Mouse (Mus musculus): ENCODE data around the gene Gnl1. TPM values are rescaled to one million over a fixed set of nuclear protein-coding genes. Genes with fewer than 3 reads are reported as not detected.

The Gnl1 gene
- total and polyA plus RNA-seq, 3 experiments: 15.9 to 33.4 (median 24.3) TPM

GRCm38 (mm10) chr17:36021309-36021708, 41.7 kb downstream of the Gnl1 start:
- Histone ChIP-seq H3K9ac (ENCODE audit: insufficient read depth, low read depth) (peak overlapping the region; percentile 10; the same call in 1 of the 2 replicates), H3K4me2 (ENCODE audit: insufficient read depth, low read depth, poor library complexity, severe bottlenecking) (no peak overlapping the region; the same call in 1 of the 2 replicates), H3K27me3 (replicated peaks) (no peaks in the 10 kb centered on the region), H3K4me3 (replicated peaks in 1 of 3; ENCODE audit: low read depth in 2 of 3, low read length in 2 of 3, poor library complexity in 1 of 3) (peak overlapping the region in 2 of 3 experiments; percentile 20 to 32), H3K36me3 (replicated peaks in 1 of 2; ENCODE audit: control insufficient read depth in 1 of 2, insufficient read depth in 1 of 2, low read length in 1 of 2) (peaks cover 5 to 41% of the 10 kb centered on the region in 2 experiments), H3K27ac (ENCODE audit: insufficient read depth, low read depth) (peak overlapping the region; percentile 94), H3K4me1 (ENCODE audit: control insufficient read depth in 1 of 2, insufficient read depth in 2 of 2) (peaks cover 17 to 49% of the 10 kb centered on the region in 2 experiments), H3K79me2 (replicated peaks; ENCODE audit: control insufficient read depth, extremely low read depth, insufficient read depth, poor library complexity, severe bottlenecking) (peaks cover 43% of the 10 kb centered on the region), H3K9me3 (replicated peaks; ENCODE audit: low read length) (peaks cover 8% of the 10 kb centered on the region)
- in situ Hi-C loops (cut with MboI; ENCODE audit: low pct_ligation_motif_present, low pct_unique_long_range_greater_than_20kb, low sequenced_read_pairs): no loop called here
- no peak for TF ChIP-seq RCOR1 (conservative IDR thresholded peaks at IDR 0.05; ENCODE audit: low read depth, low read length)
- TF ChIP-seq ZC3H11A (IDR thresholded peaks at IDR 0.05; ENCODE audit: low read depth, low read length): no peak
- no peak for DNase-seq (ENCODE audit: extremely low read depth)
- dilution Hi-C loops (cut with MboI; ENCODE audit: extremely low pct_ligation_motif_present, extremely low pct_unique_long_range_greater_than_20kb, low sequenced_read_pairs): no loop called here

DNA sequence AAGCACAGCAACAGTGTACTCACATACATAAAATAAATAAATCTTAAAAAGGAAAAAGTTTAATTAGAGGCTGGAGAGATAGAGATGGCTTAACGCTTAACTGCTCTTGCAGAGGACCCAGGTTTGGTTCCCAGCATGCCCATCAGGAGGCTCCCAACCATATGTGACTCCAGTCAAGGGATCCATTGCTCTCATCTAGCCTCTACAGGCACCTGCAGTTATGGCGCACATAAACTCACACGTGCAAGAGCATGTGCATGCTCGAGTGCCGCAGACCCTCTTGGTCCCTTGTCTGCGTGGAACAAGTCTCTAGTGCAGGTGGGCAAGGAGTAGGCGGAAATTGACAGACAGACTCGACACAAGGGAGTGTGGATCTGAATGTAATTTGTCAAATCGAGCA, 42.4 kb downstream of the Gnl1 start:
- no peak for DNase-seq (ENCODE audit: extremely low read depth)
- in situ Hi-C loops (cut with MboI; ENCODE audit: low pct_ligation_motif_present, low pct_unique_long_range_greater_than_20kb, low sequenced_read_pairs) (no loop called here), dilution Hi-C loops (cut with MboI; ENCODE audit: extremely low pct_ligation_motif_present, extremely low pct_unique_long_range_greater_than_20kb, low sequenced_read_pairs) (no loop called here)
- H3K36me3 ChIP-seq (replicated peaks in 1 of 2; ENCODE audit: control insufficient read depth in 1 of 2, insufficient read depth in 1 of 2, low read length in 1 of 2): peaks cover 8 to 40% of the 10 kb centered on the region in 2 experiments
- peaks cover 12% of the 10 kb centered on the region for H3K9me3 ChIP-seq (replicated peaks; ENCODE audit: low read length)
- H3K4me1 ChIP-seq (ENCODE audit: control insufficient read depth in 1 of 2, insufficient read depth in 2 of 2): peaks cover 11 to 41% of the 10 kb centered on the region in 2 experiments
- H3K9ac ChIP-seq (ENCODE audit: insufficient read depth, low read depth): no peak overlapping the region
- no peaks in the 10 kb centered on the region for H3K27me3 ChIP-seq (replicated peaks)
- H3K27ac ChIP-seq (ENCODE audit: insufficient read depth, low read depth): no peak overlapping the region
- H3K79me2 ChIP-seq (replicated peaks; ENCODE audit: control insufficient read depth, extremely low read depth, insufficient read depth, poor library complexity, severe bottlenecking): peaks cover 36% of the 10 kb centered on the region
- H3K4me2 ChIP-seq (ENCODE audit: insufficient read depth, low read depth, poor library complexity, severe bottlenecking): no peak overlapping the region
- H3K4me3 ChIP-seq (replicated peaks in 1 of 3; ENCODE audit: low read depth in 2 of 3, low read length in 2 of 3, poor library complexity in 1 of 3): no peak overlapping the region
- TF ChIP-seq ZKSCAN1 (IDR thresholded peaks at IDR 0.05; ENCODE audit: borderline replicate concordance, low read depth, low read length) (no peak), MXI1 (IDR thresholded peaks at IDR 0.05; ENCODE audit: low read depth, low read length) (no peak), UBTF (IDR thresholded peaks at IDR 0.05; ENCODE audit: low read depth, low read length) (no peak), ZC3H11A (IDR thresholded peaks at IDR 0.05; ENCODE audit: low read depth, low read length) (no peak), IRF4 (IDR thresholded peaks at IDR 0.05; ENCODE audit: low read depth, low read length) (no peak), SMC3 (IDR thresholded peaks at IDR 0.05; ENCODE audit: low read depth, low read length) (no peak), MAZ (IDR thresholded peaks at IDR 0.05; ENCODE audit: low read depth, low read length) (no peak)

DNA sequence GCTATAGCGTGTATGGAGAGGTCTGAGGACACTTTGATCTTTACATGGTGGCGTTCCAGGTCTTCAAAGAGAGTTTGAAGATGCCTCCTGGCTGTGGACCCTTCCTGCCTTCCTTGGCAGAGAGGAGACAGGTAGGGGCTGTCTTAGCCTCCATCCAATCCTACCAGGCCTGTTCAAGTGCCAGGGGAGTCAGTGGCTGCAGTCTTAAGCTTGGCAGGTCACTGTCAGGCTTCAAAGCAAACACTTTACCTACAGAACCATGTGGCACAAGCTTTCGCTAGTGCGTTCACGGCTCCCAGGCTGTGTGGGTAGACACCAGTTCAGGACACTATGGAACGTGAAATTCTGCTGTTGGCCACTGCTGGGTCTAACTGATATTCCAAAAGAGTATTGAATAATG, 43.3 kb downstream of the Gnl1 start:
- H3K4me1 ChIP-seq (ENCODE audit: control insufficient read depth in 1 of 2, insufficient read depth in 2 of 2): peaks cover 10 to 35% of the 10 kb centered on the region in 2 experiments

More for the DNA sequence above, 43.3 kb downstream of the Gnl1 start:
- dilution Hi-C loops (cut with MboI; ENCODE audit: extremely low pct_ligation_motif_present, extremely low pct_unique_long_range_greater_than_20kb, low sequenced_read_pairs) (no loop called here), in situ Hi-C loops (cut with MboI; ENCODE audit: low pct_ligation_motif_present, low pct_unique_long_range_greater_than_20kb, low sequenced_read_pairs) (no loop called here)
- no peak for DNase-seq (ENCODE audit: extremely low read depth)
- no peaks in the 10 kb centered on the region for H3K27me3 ChIP-seq (replicated peaks)
- H3K27ac ChIP-seq (ENCODE audit: insufficient read depth, low read depth): no peak overlapping the region
- TF ChIP-seq JUN (IDR thresholded peaks at IDR 0.05; ENCODE audit: insufficient read depth, low read depth, low read length) (no peak), EP300 (IDR thresholded peaks at IDR 0.05; ENCODE audit: low read length) (no peak), JUND (conservative IDR thresholded peaks at IDR 0.05; ENCODE audit: low read depth, low read length) (no peak), KAT2A (IDR thresholded peaks at IDR 0.05; ENCODE audit: insufficient replicate concordance, low read length) (no peak), PAX5 (IDR thresholded peaks at IDR 0.05; ENCODE audit: low read length) (no peak)
- no peak overlapping the region for H3K9ac ChIP-seq (ENCODE audit: insufficient read depth, low read depth)
- peaks cover 33% of the 10 kb centered on the region for H3K79me2 ChIP-seq (replicated peaks; ENCODE audit: control insufficient read depth, extremely low read depth, insufficient read depth, poor library complexity, severe bottlenecking)
- no peak overlapping the region for H3K4me3 ChIP-seq (replicated peaks in 1 of 3; ENCODE audit: low read depth in 2 of 3, low read length in 2 of 3, poor library complexity in 1 of 3)
- no peak overlapping the region for H3K4me2 ChIP-seq (ENCODE audit: insufficient read depth, low read depth, poor library complexity, severe bottlenecking)
- H3K9me3 ChIP-seq (replicated peaks; ENCODE audit: low read length): peaks cover 14% of the 10 kb centered on the region
- H3K36me3 ChIP-seq (replicated peaks in 1 of 2; ENCODE audit: control insufficient read depth in 1 of 2, insufficient read depth in 1 of 2, low read length in 1 of 2): peaks cover 8 to 41% of the 10 kb centered on the region in 2 experiments
